Mouse (Mus musculus) lung, embryonic 15.5 days (tissue): ENCODE measurements around the gene Lrrfip1. TPM values are rescaled to one million over a fixed set of nuclear protein-coding genes. Genes with fewer than 3 reads are reported as not detected.

Source experiments
- ATAC-seq: fragments of 200-750 bp; cut with Nextera tagmentation; 2 replicates; pipeline ENCODE4 v1.8.0; 2017; ENCODE audit warnings: moderate number of reproducible peaks, borderline replicate concordance; ENCODE audit not compliant: low FRiP score, low TSS enrichment; ENCODE audit errors: extremely low read depth
- H3K27ac ChIP-seq: fragments of 300-500 bp; sonication (generic); 2 replicates; pipeline ENCODE4 v1.5.1; 2015; ENCODE audit warnings: moderate library complexity, mild to moderate bottlenecking, inconsistent platforms
- H3K27me3 ChIP-seq: fragments of 300-500 bp; sonication (generic); 2 replicates; pipeline ENCODE4 v1.6.1; 2015; ENCODE audit warnings: inconsistent platforms
- H3K36me3 ChIP-seq: fragments of 300-500 bp; sonication (generic); 2 replicates; pipeline ENCODE4 v1.6.1; 2015; ENCODE audit warnings: inconsistent platforms
- H3K4me1 ChIP-seq: fragments of 300-500 bp; sonication (generic); 2 replicates; pipeline ENCODE4 v1.6.1; 2015; ENCODE audit warnings: inconsistent platforms
- H3K4me2 ChIP-seq: fragments of 300-500 bp; sonication (generic); 2 replicates; pipeline ENCODE4 v1.6.1; 2015; ENCODE audit warnings: inconsistent platforms, mild to moderate bottlenecking, moderate library complexity
- H3K4me3 ChIP-seq: fragments of 300-500 bp; sonication (generic); 2 replicates; pipeline ENCODE4 v1.5.1; 2015; ENCODE audit warnings: mild to moderate bottlenecking, inconsistent platforms
- H3K9ac ChIP-seq: fragments of 300-500 bp; sonication (generic); 2 replicates; pipeline ENCODE4 v1.6.1; 2015; ENCODE audit warnings: inconsistent platforms
- H3K9me3 ChIP-seq: fragments of 300-500 bp; sonication (generic); 2 replicates; pipeline ENCODE4 v1.6.1; 2016; ENCODE audit warnings: inconsistent platforms
- WGBS: fragments of 180-500 bp; shearing (Covaris S2); methylation state at CpG from one replicate; pipeline ENCODE4 v1.1.7; 2015; 5-methylcytosine and 5-hydroxymethylcytosine counted together
- polyA plus RNA-seq: library from polyadenylated mRNA; unstranded; fragments of >200 nt; fragmentation: Nextera tagmentation; extraction: Ambion mirVana; gene quantifications from 2 replicates; pipeline ENCODE4 v1.2.1, GENCODE M21; 2015

Lrrfip1 gene
- polyA plus RNA-seq, 1 experiment from 2014 or later: 60.6 TPM

- Histone ChIP-seq H3K4me2 (peak overlapping the region; percentile 42; the same call in 1 of the 2 replicates), H3K27me3 (no peaks in the 10 kb centered on the region), H3K9ac (no peak overlapping the region), H3K9me3 (no peaks in the 10 kb centered on the region), H3K36me3 (no peaks in the 10 kb centered on the region), H3K4me1 (peaks cover 33% of the 10 kb centered on the region), H3K4me3 (no peak overlapping the region), H3K27ac (peak overlapping the region; percentile 74; the same call in 1 of the 2 replicates)
- ATAC-seq: no peak
- WGBS: 63% methylated on average over 10 of the region's 10 CpGs
Observed at GRCm38 (mm10) chr1:90969881-90970390, 28.6 kb upstream of the Lrrfip1 start.

- Histone ChIP-seq H3K27me3 (no peaks in the 10 kb centered on the region), H3K27ac (no peak overlapping the region), H3K9ac (no peak overlapping the region), H3K4me2 (no peak overlapping the region), H3K9me3 (no peaks in the 10 kb centered on the region), H3K4me1 (peaks cover 29% of the 10 kb centered on the region), H3K4me3 (no peak overlapping the region), H3K36me3 (no peaks in the 10 kb centered on the region)
- 20% methylated on average over 9 of the region's 9 CpGs for WGBS
- ATAC-seq: peak; percentile 77
Observed at GRCm38 (mm10) chr1:90972911-90973573, 25.5 kb upstream of the Lrrfip1 start.

GRCm38 (mm10) chr1:90973574-90973911 is 25.0 kb upstream of the Lrrfip1 start:
- Histone ChIP-seq H3K27me3 (no peaks in the 10 kb centered on the region), H3K4me2 (no peak overlapping the region), H3K27ac (no peak overlapping the region), H3K36me3 (no peaks in the 10 kb centered on the region), H3K9ac (no peak overlapping the region), H3K4me1 (peaks cover 24% of the 10 kb centered on the region), H3K4me3 (no peak overlapping the region), H3K9me3 (no peaks in the 10 kb centered on the region)
- ATAC-seq: no peak
- 74% methylated on average over 2 of the region's 2 CpGs for WGBS

- H3K4me2 ChIP-seq: no peak overlapping the region
- ATAC-seq: no peak
- no peaks in the 10 kb centered on the region for H3K36me3 ChIP-seq
- H3K9ac ChIP-seq: no peak overlapping the region
- 32% methylated on average over 12 of the region's 12 CpGs for WGBS
- peaks cover 12% of the 10 kb centered on the region for H3K4me1 ChIP-seq
- no peaks in the 10 kb centered on the region for H3K9me3 ChIP-seq
- H3K27me3 ChIP-seq: no peaks in the 10 kb centered on the region
- H3K4me3 ChIP-seq: no peak overlapping the region
- no peak overlapping the region for H3K27ac ChIP-seq
Observed at GRCm38 (mm10) chr1:90974906-90975649, 23.5 kb upstream of the Lrrfip1 start.

- ATAC-seq: no peak
- Histone ChIP-seq H3K4me3 (no peak overlapping the region), H3K4me2 (no peak overlapping the region), H3K4me1 (peaks cover 11% of the 10 kb centered on the region), H3K27ac (no peak overlapping the region), H3K27me3 (no peaks in the 10 kb centered on the region), H3K9me3 (no peaks in the 10 kb centered on the region), H3K9ac (no peak overlapping the region), H3K36me3 (no peaks in the 10 kb centered on the region)
- 93% methylated on average over 4 of the region's 4 CpGs for WGBS
Observed at GRCm38 (mm10) chr1:90975960-90976359, 22.6 kb upstream of the Lrrfip1 start.

- no peaks in the 10 kb centered on the region for H3K27me3 ChIP-seq
- 45% methylated on average over 10 of the region's 10 CpGs for WGBS
- ATAC-seq: peak; percentile 79
- no peak overlapping the region for H3K4me2 ChIP-seq
- no peak overlapping the region for H3K4me3 ChIP-seq
- H3K36me3 ChIP-seq: no peaks in the 10 kb centered on the region
- no peak overlapping the region for H3K9ac ChIP-seq
- no peak overlapping the region; the same call in none of the 2 replicates for H3K27ac ChIP-seq
- no peaks in the 10 kb centered on the region for H3K9me3 ChIP-seq
- peaks cover 3% of the 10 kb centered on the region; the same call in 1 of the 2 replicates for H3K4me1 ChIP-seq
Observed at GRCm38 (mm10) chr1:90980638-90981330, 17.8 kb upstream of the Lrrfip1 start.

GRCm38 (mm10) chr1:90981346-90981745 is 17.2 kb upstream of the Lrrfip1 start:
- H3K27ac ChIP-seq: no peak overlapping the region
- H3K9me3 ChIP-seq: no peaks in the 10 kb centered on the region
- no peak overlapping the region for H3K4me2 ChIP-seq
- H3K4me3 ChIP-seq: no peak overlapping the region
- no peaks in the 10 kb centered on the region for H3K27me3 ChIP-seq
- 56% methylated on average over 3 of the region's 3 CpGs for WGBS
- H3K4me1 ChIP-seq: peaks cover 3% of the 10 kb centered on the region; the same call in 1 of the 2 replicates
- 0 out of 2 replicates have a peak, but pooled peaks have one; percentile 3 for ATAC-seq
- H3K36me3 ChIP-seq: no peaks in the 10 kb centered on the region
- H3K9ac ChIP-seq: no peak overlapping the region

- WGBS: 94% methylated on average over 1 of the region's 1 CpGs
- H3K27me3 ChIP-seq: no peaks in the 10 kb centered on the region
Observed at GRCm38 (mm10) chr1:90995916-90996315, 2.6 kb upstream of the Lrrfip1 start.

GRCm38 (mm10) chr1:90997136-90997535 is 1.4 kb upstream of the Lrrfip1 start:
- H3K27me3 ChIP-seq: no peaks in the 10 kb centered on the region
- H3K36me3 ChIP-seq: no peaks in the 10 kb centered on the region
- ATAC-seq: no peak
- H3K9ac ChIP-seq: no peak overlapping the region
- peaks cover 33% of the 10 kb centered on the region for H3K4me1 ChIP-seq
- H3K27ac ChIP-seq: no peak overlapping the region
- H3K9me3 ChIP-seq: no peaks in the 10 kb centered on the region
- 39% methylated on average over 4 of the region's 4 CpGs for WGBS
- no peak overlapping the region for H3K4me2 ChIP-seq
- H3K4me3 ChIP-seq: no peak overlapping the region

More at GRCm38 (mm10) chr1:90995916-90996315, 2.6 kb upstream of the Lrrfip1 start:
- no peaks in the 10 kb centered on the region for H3K9me3 ChIP-seq
- no peak overlapping the region for H3K9ac ChIP-seq
- H3K4me3 ChIP-seq: no peak overlapping the region
- no peak for ATAC-seq
- H3K27ac ChIP-seq: no peak overlapping the region
- H3K4me2 ChIP-seq: no peak overlapping the region
- H3K4me1 ChIP-seq: peaks cover 25% of the 10 kb centered on the region
- no peaks in the 10 kb centered on the region for H3K36me3 ChIP-seq

GRCm38 (mm10) chr1:90997641-90998040 is 896 bp upstream of the Lrrfip1 start:
- no peak for ATAC-seq
- H3K9ac ChIP-seq: no peak overlapping the region
- H3K9me3 ChIP-seq: no peaks in the 10 kb centered on the region
- WGBS: 80% methylated on average over 5 of the region's 5 CpGs
- no peaks in the 10 kb centered on the region for H3K27me3 ChIP-seq
- H3K36me3 ChIP-seq: no peaks in the 10 kb centered on the region
- peak overlapping the region; percentile 94 for H3K4me2 ChIP-seq
- H3K4me3 ChIP-seq: peak overlapping the region; percentile 61
- no peak overlapping the region for H3K27ac ChIP-seq
- peaks cover 33% of the 10 kb centered on the region for H3K4me1 ChIP-seq

- H3K4me1 ChIP-seq: peaks cover 33% of the 10 kb centered on the region
- H3K27ac ChIP-seq: peak overlapping the region; percentile 32; the same call in 1 of the 2 replicates
- no peaks in the 10 kb centered on the region for H3K27me3 ChIP-seq
- peak overlapping the region; percentile 94 for H3K4me2 ChIP-seq
- ATAC-seq: peak; percentile 73
- peak overlapping the region; percentile 65 for H3K9ac ChIP-seq
- no peaks in the 10 kb centered on the region for H3K36me3 ChIP-seq
- WGBS: 2% methylated on average over 41 of the region's 41 CpGs
- peak overlapping the region; percentile 61 for H3K4me3 ChIP-seq
- H3K9me3 ChIP-seq: no peaks in the 10 kb centered on the region
Observed at GRCm38 (mm10) chr1:90998891-90999611, 514 bp downstream of the Lrrfip1 start.
